Mouse (Mus musculus): Measurements from ENCODE around the gene Vmn1r13. TPM values are rescaled to one million over a fixed set of nuclear protein-coding genes. Genes with fewer than 3 reads are reported as not detected.

The Vmn1r13 gene
- not detected for total RNA-seq (2023)

GRCm38 (mm10) chr6:57202990-57203389 lies at the start of gene Vmn1r13:
TSS of gene Vmn1r13 (plus strand) at chr6:57203290.

GRCm38 (mm10) chr6:57156619-57157018 lies 46.5 kb upstream of the Vmn1r13 start, which contains the start of gene Vmn1r12:
TSS of gene Vmn1r12 (plus strand) at chr6:57156919.

GRCm38 (mm10) chr6:57231386-57231785 lies 28.3 kb downstream of the Vmn1r13 start, which contains the start of gene Vmn1r14:
TSS of gene Vmn1r14 (plus strand) at chr6:57231686.

GRCm38 (mm10) chr6:57257652-57258051 lies 54.6 kb downstream of the Vmn1r13 start, which contains the start of gene Vmn1r15:
TSS of gene Vmn1r15 (plus strand) at chr6:57257952.

Other genes with a start within 250 kb of the Vmn1r13 start
- gene Vmn1r5, start 233.0 kb upstream of the Vmn1r13 start, total RNA-seq (2023), result not detected
- gene Vmn1r6, start 206.0 kb upstream of the Vmn1r13 start, total RNA-seq (2023), result not detected
- not detected for gene Vmn1r7, start 178.0 kb upstream of the Vmn1r13 start, total RNA-seq (2023)
- gene Vmn1r8, start 171.0 kb upstream of the Vmn1r13 start, total RNA-seq (2023), result not detected
- gene Vmn1r9, start 136.5 kb upstream of the Vmn1r13 start, total RNA-seq (2023), result not detected
- not detected for gene Vmn1r10, start 93.8 kb upstream of the Vmn1r13 start, total RNA-seq (2023)
- not detected for gene Vmn1r11, start 69.8 kb upstream of the Vmn1r13 start, total RNA-seq (2023)
- under 1 TPM in 1 of 2 experiments, not detected in 1; 0.09 TPM for gene Vmn1r12, start 46.4 kb upstream of the Vmn1r13 start, total RNA-seq (2023)
- gene Vmn1r14, start 28.4 kb downstream of the Vmn1r13 start, total RNA-seq (2023), result not detected
- not detected for gene Vmn1r15, start 54.7 kb downstream of the Vmn1r13 start, total RNA-seq (2023)
- not detected for gene Vmn1r16, start 126.2 kb downstream of the Vmn1r13 start, total RNA-seq (2023)
- gene Vmn1r17, start 160.4 kb downstream of the Vmn1r13 start, total RNA-seq (2023), result not detected
- not detected for gene Vmn1r18, start 192.5 kb downstream of the Vmn1r13 start, total RNA-seq (2023)
- not detected for gene Vmn1r19, start 200.5 kb downstream of the Vmn1r13 start, total RNA-seq (2023)
- gene Vmn1r20, start 225.6 kb downstream of the Vmn1r13 start, total RNA-seq (2023), result not detected